Mouse (Mus musculus) heart, embryonic 11.5 days (tissue): ENCODE data around the gene Sult2b1. TPM values are rescaled to one million over a fixed set of nuclear protein-coding genes. Genes with fewer than 3 reads are reported as not detected.
A peak's percentile ranks its signal among the peaks of the same experiment; 100 is the strongest.

Source experiments
- ATAC-seq: fragments of 200-750 bp; cut with Nextera tagmentation; replicated peaks from 2 replicates; pipeline ENCODE4 v1.8.0; 2017; ENCODE audit warnings: moderate library complexity; ENCODE audit not compliant: insufficient number of reproducible peaks, low FRiP score, low TSS enrichment
- H3K27ac ChIP-seq: fragments of 300-500 bp; sonication (generic); 2 replicates; pipeline ENCODE4 v1.5.1; 2014; ENCODE audit warnings: mild to moderate bottlenecking, low read depth, low read length
- H3K27me3 ChIP-seq: fragments of 300-500 bp; sonication (generic); 2 replicates; pipeline ENCODE4 v1.6.1; 2014; ENCODE audit warnings: mild to moderate bottlenecking, low read length, mixed read lengths; ENCODE audit not compliant: control insufficient read depth, insufficient read depth
- H3K36me3 ChIP-seq: fragments of 300-500 bp; sonication (generic); 2 replicates; pipeline ENCODE4 v1.6.1; 2014; ENCODE audit warnings: mild to moderate bottlenecking, low read length, moderate library complexity, mixed read lengths; ENCODE audit not compliant: control insufficient read depth, insufficient read depth
- H3K4me1 ChIP-seq: fragments of 300-500 bp; sonication (generic); 2 replicates; pipeline ENCODE4 v1.6.1; 2014; ENCODE audit warnings: low read length; ENCODE audit not compliant: control insufficient read depth, insufficient read depth
- H3K4me2 ChIP-seq: fragments of 300-500 bp; sonication (generic); 2 replicates; pipeline ENCODE4 v1.6.1; 2014; ENCODE audit warnings: mild to moderate bottlenecking, moderate library complexity
- H3K4me3 ChIP-seq: fragments of 300-500 bp; sonication (generic); 2 replicates; pipeline ENCODE4 v1.5.1; 2014; ENCODE audit warnings: low read depth, low read length
- H3K9ac ChIP-seq: fragments of 300-500 bp; sonication (generic); 2 replicates; pipeline ENCODE4 v1.6.1; 2014; ENCODE audit warnings: mild to moderate bottlenecking, low read depth, low read length, moderate library complexity
- H3K9me3 ChIP-seq: fragments of 300-500 bp; sonication (generic); replicated peaks from 2 replicates; pipeline ENCODE4 v1.6.1; 2016; ENCODE audit warnings: low read length; ENCODE audit not compliant: control insufficient read depth
- WGBS: fragments of 180-500 bp; shearing (Covaris S2); extraction: QIAGEN DNeasy Blood & Tissue Kit; methylation state at CpG from one replicate; pipeline ENCODE4 v1.1.7; 2014; ENCODE audit not compliant: insufficient replicate concordance; 5-methylcytosine and 5-hydroxymethylcytosine counted together
- polyA plus RNA-seq: library from polyadenylated mRNA; unstranded; fragments of >200 nt; fragmentation: Nextera tagmentation; extraction: Ambion mirVana; gene quantifications from 2 replicates; pipeline ENCODE4 v1.2.1, GENCODE M21; 2014

Gene Sult2b1
- polyA plus RNA-seq, 1 experiment from 2014 or later, result 0.33 TPM

- Histone ChIP-seq H3K4me2 (peak overlapping the region; percentile 96), H3K9me3 (no peaks in the 10 kb centered on the region), H3K9ac (peak overlapping the region; percentile 93), H3K4me3 (peak overlapping the region; percentile 97), H3K4me1 (peaks cover 41% of the 10 kb centered on the region), H3K27me3 (no peaks in the 10 kb centered on the region), H3K36me3 (peaks cover 28% of the 10 kb centered on the region), H3K27ac (peak overlapping the region; percentile 91)
- WGBS, result 8% methylated on average over 31 of the region's 31 CpGs
- peak; percentile 29 for ATAC-seq
Observed at GRCm38 (mm10) chr7:45716952-45717917, 67.2 kb downstream of the Sult2b1 start.

GRCm38 (mm10) chr7:45716460-45716857 lies 68.0 kb downstream of the Sult2b1 start:
- 84% methylated on average over 3 of the region's 3 CpGs for WGBS
- Histone ChIP-seq H3K9ac (peak overlapping the region; percentile 93; the same call in 1 of the 2 replicates), H3K4me1 (peaks cover 41% of the 10 kb centered on the region), H3K4me2 (peak overlapping the region; percentile 96), H3K9me3 (no peaks in the 10 kb centered on the region), H3K36me3 (peaks cover 34% of the 10 kb centered on the region), H3K27ac (no peak overlapping the region), H3K27me3 (no peaks in the 10 kb centered on the region), H3K4me3 (peak overlapping the region; percentile 97)
- ATAC-seq, result no peak

GRCm38 (mm10) chr7:45715741-45716459 lies 68.6 kb downstream of the Sult2b1 start:
- H3K4me3 ChIP-seq, result peak overlapping the region; percentile 97
- peak overlapping the region; percentile 96 for H3K4me2 ChIP-seq
- H3K4me1 ChIP-seq, result peaks cover 41% of the 10 kb centered on the region
- H3K36me3 ChIP-seq, result peaks cover 35% of the 10 kb centered on the region
- H3K9ac ChIP-seq, result peak overlapping the region; percentile 54; the same call in 1 of the 2 replicates
- 80% methylated on average over 19 of the region's 19 CpGs for WGBS
- peak overlapping the region; percentile 60 for H3K27ac ChIP-seq
- H3K9me3 ChIP-seq, result no peaks in the 10 kb centered on the region
- ATAC-seq, result no peak
- H3K27me3 ChIP-seq, result no peaks in the 10 kb centered on the region

GRCm38 (mm10) chr7:45715090-45715708 lies 69.3 kb downstream of the Sult2b1 start, which contains the start of gene Rpl18:
Rpl18 (plus strand) TSS chr7:45715457.
- peak within 1 kb of the TSS; percentile 97 for H3K4me3 ChIP-seq
- peak; percentile 88 for ATAC-seq
- H3K36me3 ChIP-seq, result peaks cover 32% of the 10 kb centered on the region
- H3K4me1 ChIP-seq, result peaks cover 41% of the 10 kb centered on the region
- H3K4me2 ChIP-seq, result peak within 1 kb of the TSS; percentile 96
- H3K9me3 ChIP-seq, result no peaks in the 10 kb centered on the region
- peak within 1 kb of the TSS; percentile 78 for H3K9ac ChIP-seq
- peak within 1 kb of the TSS; percentile 60 for H3K27ac ChIP-seq
- no peaks in the 10 kb centered on the region for H3K27me3 ChIP-seq
- 6% methylated on average over 34 of the region's 34 CpGs for WGBS

- no peaks in the 10 kb centered on the region for H3K9me3 ChIP-seq
- 11% methylated on average over 14 of the region's 14 CpGs for WGBS
- H3K9ac ChIP-seq, result peak overlapping the region; percentile 78
- H3K27me3 ChIP-seq, result no peaks in the 10 kb centered on the region
- H3K27ac ChIP-seq, result 0 out of 2 replicates have a peak overlapping the region, but pooled peaks have one; percentile 0
- H3K4me2 ChIP-seq, result peak overlapping the region; percentile 96
- ATAC-seq, result peak; percentile 16
- H3K4me1 ChIP-seq, result peaks cover 38% of the 10 kb centered on the region
- H3K36me3 ChIP-seq, result peaks cover 29% of the 10 kb centered on the region
- peak overlapping the region; percentile 97 for H3K4me3 ChIP-seq
Observed at GRCm38 (mm10) chr7:45714630-45715089, 69.8 kb downstream of the Sult2b1 start.

GRCm38 (mm10) chr7:45713881-45714520 lies 70.5 kb downstream of the Sult2b1 start:
- H3K4me1 ChIP-seq, result peaks cover 32% of the 10 kb centered on the region
- no peak for ATAC-seq
- H3K36me3 ChIP-seq, result peaks cover 23% of the 10 kb centered on the region
- H3K4me2 ChIP-seq, result peak overlapping the region; percentile 96
- peak overlapping the region; percentile 97; the same call in 1 of the 2 replicates for H3K4me3 ChIP-seq
- no peaks in the 10 kb centered on the region for H3K27me3 ChIP-seq
- H3K9me3 ChIP-seq, result no peaks in the 10 kb centered on the region
- peak overlapping the region; percentile 78 for H3K9ac ChIP-seq
- WGBS, result 88% methylated on average over 6 of the region's 6 CpGs
- H3K27ac ChIP-seq, result no peak overlapping the region

- Histone ChIP-seq H3K4me1 (peaks cover 33% of the 10 kb centered on the region), H3K4me3 (no peak overlapping the region), H3K4me2 (no peak overlapping the region), H3K27ac (no peak overlapping the region), H3K36me3 (peaks cover 23% of the 10 kb centered on the region), H3K27me3 (no peaks in the 10 kb centered on the region), H3K9ac (no peak overlapping the region), H3K9me3 (no peaks in the 10 kb centered on the region)
- no peak for ATAC-seq
- WGBS, result 90% methylated on average over 16 of the region's 16 CpGs
Observed at GRCm38 (mm10) chr7:45713396-45713795, 71.1 kb downstream of the Sult2b1 start.
